14 mouse cellular contexts compared by ENCODE assay signal in genomic region chr3:67983329-67983728, GRCm38 (mm10).
DNase-seq lines count a peak whose midpoint lies in the region; ATAC-seq and TF ChIP-seq lines count a peak whose summit lies in the region.
"Had no signal": no experiment of that assay in that cellular context is flagged by ENCODE, and none has a peak within 500 bp of the region (broad histone marks: within the 10 kb centered on the region; RNA-seq: fewer than 3 reads in every experiment).

No protein-coding gene starts in this region.

- H3K36me3 ChIP-seq in heart, embryonic 16.5 days (ENCODE audit: control insufficient read depth, insufficient read depth) = no peaks in the 10 kb centered on the region
- no peaks in the 10 kb centered on the region for H3K36me3 ChIP-seq in midbrain, embryonic 16.5 days (ENCODE audit: control insufficient read depth, insufficient read depth, low read length)
- no peaks in the 10 kb centered on the region for H3K36me3 ChIP-seq in midbrain, embryonic 13.5 days
- H3K36me3 ChIP-seq in embryonic facial prominence, embryonic 13.5 days = no peaks in the 10 kb centered on the region
- H3K36me3 ChIP-seq in midbrain, postnatal 0 days (ENCODE audit: insufficient read depth, low read length) = no peaks in the 10 kb centered on the region
- H3K36me3 ChIP-seq: stomach, embryonic 15.5 days had no signal

- no peaks in the 10 kb centered on the region for H3K27me3 ChIP-seq in heart, embryonic 16.5 days (ENCODE audit: control insufficient read depth, insufficient read depth, low read length)
- H3K27me3 ChIP-seq in midbrain, embryonic 16.5 days (ENCODE audit: control insufficient read depth, insufficient read depth, low read depth, low read length) = no peaks in the 10 kb centered on the region
- no peaks in the 10 kb centered on the region for H3K27me3 ChIP-seq in midbrain, embryonic 13.5 days
- no peaks in the 10 kb centered on the region for H3K27me3 ChIP-seq in embryonic facial prominence, embryonic 13.5 days
- no peaks in the 10 kb centered on the region for H3K27me3 ChIP-seq in midbrain, postnatal 0 days (ENCODE audit: insufficient read depth, low read length)
- H3K27me3 ChIP-seq: stomach, embryonic 15.5 days had no signal

- no peak overlapping the region for H3K27ac ChIP-seq in heart, embryonic 16.5 days (ENCODE audit: low read length)
- H3K27ac ChIP-seq in midbrain, embryonic 16.5 days (ENCODE audit: low read length) = peak overlapping the region; percentile 28; the same call in 1 of the 2 replicates
- no peak overlapping the region for H3K27ac ChIP-seq in midbrain, embryonic 13.5 days
- no peak overlapping the region for H3K27ac ChIP-seq in embryonic facial prominence, embryonic 13.5 days
- H3K27ac ChIP-seq in midbrain, postnatal 0 days (ENCODE audit: low read depth, low read length) = no peak overlapping the region; the same call in 1 of the 2 replicates
- H3K27ac ChIP-seq: heart, adult 2 months; stomach, embryonic 15.5 days had no signal

- 31% methylated on average over 12 of the region's 12 CpGs for WGBS in heart, embryonic 16.5 days
- 60% methylated on average over 12 of the region's 12 CpGs for WGBS in midbrain, embryonic 16.5 days
- 67% methylated on average over 12 of the region's 12 CpGs for WGBS in midbrain, embryonic 13.5 days
- whole genome bisulfite sequencing in embryonic facial prominence, embryonic 13.5 days = 22% methylated on average over 12 of the region's 12 CpGs
- WGBS in midbrain, postnatal 0 days = 50% methylated on average over 12 of the region's 12 CpGs

- TF ChIP-seq CTCF in midbrain, postnatal 0 days (IDR thresholded peaks at IDR 0.05) = no peak

- H3K4me2 ChIP-seq in heart, embryonic 16.5 days (ENCODE audit: low read depth, low read length) = peak overlapping the region; percentile 8; the same call in 1 of the 2 replicates
- H3K4me2 ChIP-seq in midbrain, embryonic 16.5 days (ENCODE audit: low read length) = no peak overlapping the region
- no peak overlapping the region for H3K4me2 ChIP-seq in midbrain, embryonic 13.5 days (replicated peaks)
- peak overlapping the region; percentile 5; the same call in 1 of the 2 replicates for H3K4me2 ChIP-seq in embryonic facial prominence, embryonic 13.5 days
- no peak overlapping the region for H3K4me2 ChIP-seq in midbrain, postnatal 0 days (ENCODE audit: low read depth, low read length, poor library complexity, severe bottlenecking)
- H3K4me2 ChIP-seq: stomach, embryonic 15.5 days had no signal

- no peaks in the 10 kb centered on the region for H3K9me3 ChIP-seq in heart, embryonic 16.5 days (replicated peaks; ENCODE audit: control insufficient read depth, low read length)
- no peaks in the 10 kb centered on the region for H3K9me3 ChIP-seq in midbrain, embryonic 16.5 days (replicated peaks; ENCODE audit: control insufficient read depth, low read length, poor library complexity, severe bottlenecking)
- no peaks in the 10 kb centered on the region for H3K9me3 ChIP-seq in midbrain, embryonic 13.5 days
- H3K9me3 ChIP-seq in embryonic facial prominence, embryonic 13.5 days = no peaks in the 10 kb centered on the region
- H3K9me3 ChIP-seq in midbrain, postnatal 0 days (ENCODE audit: low read length) = no peaks in the 10 kb centered on the region
- H3K9me3 ChIP-seq: stomach, embryonic 15.5 days had no signal

- no peak overlapping the region for H3K4me3 ChIP-seq in heart, embryonic 16.5 days (ENCODE audit: low read length)
- H3K4me3 ChIP-seq in midbrain, embryonic 16.5 days (ENCODE audit: low read depth, low read length) = no peak overlapping the region
- no peak overlapping the region for H3K4me3 ChIP-seq in midbrain, embryonic 13.5 days (replicated peaks)
- no peak overlapping the region for H3K4me3 ChIP-seq in embryonic facial prominence, embryonic 13.5 days
- H3K4me3 ChIP-seq in midbrain, postnatal 0 days (ENCODE audit: low read depth, low read length) = no peak overlapping the region
- H3K4me3 ChIP-seq: heart, adult 2 months; stomach, embryonic 15.5 days had no signal

- ATAC-seq in heart, embryonic 16.5 days (replicated peaks; ENCODE audit: extremely low read depth, insufficient read depth, low FRiP score) = no peak
- no peak for ATAC-seq in midbrain, embryonic 16.5 days
- no peak for ATAC-seq in midbrain, embryonic 13.5 days
- ATAC-seq in embryonic facial prominence, embryonic 13.5 days (ENCODE audit: insufficient number of reproducible peaks, insufficient read depth, low FRiP score, low TSS enrichment, low read depth) = no peak
- no peak; the same call in 1 of the 2 replicates for ATAC-seq in midbrain, postnatal 0 days (ENCODE audit: low FRiP score)

- no peak overlapping the region for H3K9ac ChIP-seq in heart, embryonic 16.5 days (ENCODE audit: low read length)
- no peak overlapping the region for H3K9ac ChIP-seq in midbrain, embryonic 16.5 days (ENCODE audit: low read depth, low read length)
- H3K9ac ChIP-seq in midbrain, embryonic 13.5 days (replicated peaks) = no peak overlapping the region
- no peak overlapping the region for H3K9ac ChIP-seq in embryonic facial prominence, embryonic 13.5 days
- no peak overlapping the region for H3K9ac ChIP-seq in midbrain, postnatal 0 days (replicated peaks; ENCODE audit: low read length, poor library complexity, severe bottlenecking)
- H3K9ac ChIP-seq: stomach, embryonic 15.5 days had no signal

- no peaks in the 10 kb centered on the region for H3K4me1 ChIP-seq in heart, embryonic 16.5 days (ENCODE audit: control insufficient read depth, insufficient read depth, low read length)
- peaks cover 4% of the 10 kb centered on the region; the same call in 1 of the 2 replicates for H3K4me1 ChIP-seq in midbrain, embryonic 16.5 days (ENCODE audit: control insufficient read depth, insufficient read depth, low read length)
- no peaks in the 10 kb centered on the region for H3K4me1 ChIP-seq in midbrain, embryonic 13.5 days (replicated peaks)
- no peaks in the 10 kb centered on the region for H3K4me1 ChIP-seq in embryonic facial prominence, embryonic 13.5 days
- H3K4me1 ChIP-seq in midbrain, postnatal 0 days (ENCODE audit: insufficient read depth, low read length) = no peaks in the 10 kb centered on the region
- H3K4me1 ChIP-seq: stomach, embryonic 15.5 days had no signal

- no peak for DNase-seq in heart, postnatal 4 days
- peak; percentile 22 for DNase-seq in midbrain, postnatal 0 days (ENCODE audit: low spot score)
- DNase-seq in cerebellum, postnatal 4 days (ENCODE audit: low spot score in 2 of 2) = no peak
- DNase-seq: adrenal gland, adult 2 months; cerebellum, postnatal 36 days; heart, adult 2 months; kidney, adult 11 months; left cerebral cortex, postnatal 4 days; right cerebral cortex, postnatal 4 days had no signal

Comparison
In these comparisons a context has a peak if more than half of its experiments do, and no peak if none do; other contexts are left out.
1. H3K4me2 ChIP-seq: peak in heart, embryonic 16.5 days (single experiment) and embryonic facial prominence, embryonic 13.5 days (single experiment); none in midbrain, embryonic 16.5 days (single experiment), midbrain, embryonic 13.5 days (single experiment) and midbrain, postnatal 0 days (single experiment).